Mouse (Mus musculus) ovary, postnatal 36 days (tissue): ENCODE measurements at regions not wholly inside any gene's neighbourhood (a gene's known extent, or its start where the extent isn't known, plus 50 kb on each side); places are given as distances from the start of the nearest gene placed in this dataset.

Experiments used
- DNase-seq: peaks from one replicate; pipeline ENCODE4 v3.0.0; 2022; ENCODE audit warnings: low spot score, mixed read lengths

GRCm38 (mm10) chr9:82728652-82729051 lies 100.7 kb upstream of the Irak1bp1 start:
- DNase-seq, result no peak

GRCm38 (mm10) chr9:82729646-82730045 lies 99.7 kb upstream of the Irak1bp1 start:
- DNase-seq, result no peak

- DNase-seq, result no peak
Measured at GRCm38 (mm10) chr9:82733024-82733585, 96.2 kb upstream of the Irak1bp1 start.

- DNase-seq, result no peak
Measured at GRCm38 (mm10) chr9:82734959-82735358, 94.4 kb upstream of the Irak1bp1 start.

- no peak for DNase-seq
Measured at GRCm38 (mm10) chr9:82759979-82760378, 69.4 kb upstream of the Irak1bp1 start.

GRCm38 (mm10) chr9:82760682-82761468 lies 68.5 kb upstream of the Irak1bp1 start:
- DNase-seq, result no peak

- DNase-seq, result no peak
Measured at GRCm38 (mm10) chr9:82763651-82764050, 65.7 kb upstream of the Irak1bp1 start.
